Mouse (Mus musculus) liver, embryonic 14.5 days (tissue): ENCODE data around the gene Ptbp3. TPM values are rescaled to one million over a fixed set of nuclear protein-coding genes. Genes with fewer than 3 reads are reported as not detected.

Source experiments
- ATAC-seq: fragments of 200-750 bp; cut with Nextera tagmentation; 2 replicates; pipeline ENCODE4 v1.8.0; 2017; ENCODE audit warnings: moderate number of reproducible peaks, mild to moderate bottlenecking, moderate library complexity; ENCODE audit not compliant: insufficient read depth
- DNase-seq, 3 experiments: peaks; one replicate each; pipeline ENCODE4 v3.0.0-alpha.2; 2012 to 2013; ENCODE audit warnings: low read depth in 3 of 3, low spot score in 3 of 3
- H3K27ac ChIP-seq: fragments of 300-500 bp; sonication (generic); 2 replicates; pipeline ENCODE4 v1.5.1; 2014; ENCODE audit warnings: moderate library complexity, mild to moderate bottlenecking, control low read depth, inconsistent platforms
- H3K27me3 ChIP-seq: fragments of 300-500 bp; sonication (generic); 2 replicates; pipeline ENCODE4 v1.6.1; 2014; ENCODE audit warnings: mild to moderate bottlenecking, low read length, moderate library complexity; ENCODE audit not compliant: control insufficient read depth, insufficient read depth
- H3K36me3 ChIP-seq: fragments of 300-500 bp; sonication (generic); replicated peaks from 2 replicates; pipeline ENCODE4 v1.6.1; 2014; ENCODE audit warnings: low read depth; ENCODE audit not compliant: control insufficient read depth, insufficient read depth
- H3K4me1 ChIP-seq, 2 experiments: fragments of 200-500 bp in 1 of 2; fragments of 300-500 bp in 1 of 2; sonication (generic) in 1 of 2; replicated peaks; 2 replicates each; pipeline ENCODE4 v1.6.1; 2012 to 2014; ENCODE audit warnings: antibody characterized with exemption in 1 of 2, inconsistent platforms in 1 of 2, low read length in 1 of 2; ENCODE audit not compliant: control insufficient read depth in 2 of 2, insufficient read depth in 2 of 2
- H3K4me2 ChIP-seq: fragments of 300-500 bp; sonication (generic); 2 replicates; pipeline ENCODE4 v1.6.1; 2014; ENCODE audit warnings: low read depth, mild to moderate bottlenecking, control low read depth, moderate library complexity
- H3K4me3 ChIP-seq, 2 experiments: fragments of 200-500 bp in 1 of 2; fragments of 300-500 bp in 1 of 2; sonication (generic) in 1 of 2; 2 replicates each; pipeline ENCODE4 v1.5.1; 2012 to 2014; ENCODE audit warnings: low read depth in 2 of 2, low read length in 2 of 2, mild to moderate bottlenecking in 2 of 2, control low read depth in 1 of 2, inconsistent platforms in 1 of 2, moderate library complexity in 1 of 2; ENCODE audit not compliant: insufficient read depth in 1 of 2
- H3K9ac ChIP-seq: fragments of 300-500 bp; sonication (generic); replicated peaks from 2 replicates; pipeline ENCODE4 v1.6.1; 2014; ENCODE audit warnings: mild to moderate bottlenecking, control low read depth, moderate library complexity
- H3K9me3 ChIP-seq: fragments of 300-500 bp; sonication (generic); 2 replicates; pipeline ENCODE4 v1.6.1; 2016; ENCODE audit warnings: low read length, mixed read lengths; ENCODE audit not compliant: control insufficient read depth
- CTCF ChIP-seq: IDR thresholded peaks from 2 replicates; pipeline ENCODE4 v1.5.1; 2016; ENCODE audit warnings: antibody characterized with exemption, low read depth, control low read depth
- EP300 ChIP-seq: IDR thresholded peaks from 2 replicates; pipeline ENCODE4 v1.6.1; 2016; ENCODE audit warnings: antibody characterized with exemption, low read depth
- WGBS: fragments of 180-500 bp; shearing (Covaris S2); extraction: QIAGEN DNeasy Blood & Tissue Kit; methylation state at CpG from one replicate; pipeline ENCODE4 v1.1.7; 2014; ENCODE audit not compliant: insufficient replicate concordance; 5-methylcytosine and 5-hydroxymethylcytosine counted together
- polyA plus RNA-seq, 2 experiments: library from polyadenylated mRNA; depleted of rRNA in 1 of 2; stranded (reverse) in 1 of 2; unstranded in 1 of 2; fragments of >200 nt; fragmentation: Nextera tagmentation in 1 of 2; extraction: Ambion mirVana in 1 of 2; gene quantifications; 2 replicates each; pipeline versions ENCODE4 v1.2.1 to v1.2.3; 2012 to 2014

Ptbp3 gene
- polyA plus RNA-seq, 2 experiments: 26.6 to 64.7 TPM

DNA sequence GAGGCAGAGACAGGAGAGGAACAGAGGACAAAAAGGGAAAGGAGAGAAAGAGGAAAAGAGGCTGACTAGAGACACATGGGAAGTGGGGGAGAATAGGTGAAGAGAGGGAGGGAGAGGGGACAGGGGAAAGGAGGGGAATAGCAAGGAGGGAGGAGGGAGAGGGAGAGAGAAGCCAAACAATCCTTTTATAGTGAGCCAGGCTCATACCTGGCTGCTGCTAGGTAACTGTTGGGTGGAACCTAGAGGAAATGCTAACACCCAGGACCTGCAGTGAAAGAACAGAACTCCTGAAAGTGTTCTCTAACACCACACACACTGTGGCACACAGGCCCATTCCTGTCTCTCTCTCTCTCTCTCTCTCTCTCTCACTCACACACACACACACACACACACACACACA lies 126.4 kb downstream of the Ptbp3 start:
- H3K27me3 ChIP-seq: no peaks in the 10 kb centered on the region
- H3K4me2 ChIP-seq: no peak overlapping the region
- TF ChIP-seq CTCF (no peak), EP300 (no peak)
- H3K4me3 ChIP-seq: no peak overlapping the region
- DNase-seq (no peak), ATAC-seq (no peak)
- H3K4me1 ChIP-seq: no peaks in the 10 kb centered on the region; a peak in 1 of 4 replicates
- H3K9ac ChIP-seq: no peak overlapping the region
- H3K27ac ChIP-seq: no peak overlapping the region
- 0 out of 2 replicates have a peak, but pooled peaks cover 2% of the 10 kb centered on the region for H3K36me3 ChIP-seq
- no peaks in the 10 kb centered on the region for H3K9me3 ChIP-seq

DNA sequence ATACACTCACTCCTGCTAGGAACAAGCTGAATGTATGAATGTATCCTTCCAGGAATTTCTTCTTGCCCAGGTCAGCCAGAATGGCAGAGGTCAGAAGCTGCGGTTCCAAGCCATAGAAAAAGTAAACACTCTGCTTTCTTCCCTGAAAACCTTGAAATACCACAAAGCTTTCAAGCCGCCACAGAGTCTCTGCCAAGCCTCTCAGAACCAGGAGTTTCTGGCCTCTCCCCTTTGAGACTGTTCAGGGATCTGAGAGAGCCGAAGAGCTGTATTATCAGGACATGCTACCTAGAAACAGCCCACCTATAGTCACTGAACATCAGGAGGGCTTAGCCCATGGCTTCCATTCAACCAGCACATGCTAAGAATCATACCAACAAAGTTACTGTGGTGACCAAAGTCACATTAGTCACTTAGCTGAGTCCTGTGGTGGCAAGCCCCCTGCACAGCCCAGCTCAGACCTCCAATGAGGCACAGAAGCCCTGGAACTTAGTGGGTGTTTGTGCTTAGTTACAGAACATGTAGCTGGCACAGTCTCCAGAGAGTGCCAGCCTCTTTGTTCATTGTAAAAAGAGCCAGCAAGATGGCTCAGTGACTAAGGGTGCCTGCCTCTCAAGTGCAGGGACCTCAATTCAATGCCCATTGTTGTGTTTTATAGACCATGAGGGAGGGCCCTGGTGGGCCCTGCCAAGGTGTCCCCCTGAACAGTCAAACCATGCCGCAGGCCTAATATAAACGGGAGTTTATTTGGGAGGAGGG lies 127.0 kb downstream of the Ptbp3 start:
- ATAC-seq (no peak), DNase-seq (no peak)
- no peaks in the 10 kb centered on the region; a peak in 1 of 4 replicates for H3K4me1 ChIP-seq
- H3K36me3 ChIP-seq: 0 out of 2 replicates have a peak, but pooled peaks cover 2% of the 10 kb centered on the region
- H3K27ac ChIP-seq: no peak overlapping the region
- H3K4me3 ChIP-seq: no peak overlapping the region
- H3K9me3 ChIP-seq: no peaks in the 10 kb centered on the region
- no peak overlapping the region for H3K4me2 ChIP-seq
- TF ChIP-seq EP300 (no peak), CTCF (no peak)
- 65% methylated on average over 5 of the region's 5 CpGs for WGBS
- no peaks in the 10 kb centered on the region for H3K27me3 ChIP-seq
- no peak overlapping the region for H3K9ac ChIP-seq

Other genes with a start within 250 kb of the Ptbp3 start
- 15.5 and 18.1 TPM in 2 replicates for gene Susd1, start 110.7 kb downstream of the Ptbp3 start, polyA plus RNA-seq (2012; rRNA removed)
- gene Susd1, start 110.7 kb downstream of the Ptbp3 start, polyA plus RNA-seq (2014; fragmentation: Nextera tagmentation; extraction: Ambion mirVana): 5.8 and 7.0 TPM in 2 replicates
- gene Hsdl2, start 32.2 kb upstream of the Ptbp3 start, polyA plus RNA-seq (2012; rRNA removed): 5.5 and 10.4 TPM in 2 replicates
- gene Hsdl2, start 32.2 kb upstream of the Ptbp3 start, polyA plus RNA-seq (2014; fragmentation: Nextera tagmentation; extraction: Ambion mirVana): 16.3 and 17.6 TPM in 2 replicates
- 2.7 and 2.8 TPM in 2 replicates for gene E130308A19Rik, start 76.8 kb upstream of the Ptbp3 start, polyA plus RNA-seq (2012; rRNA removed)
- gene E130308A19Rik, start 76.8 kb upstream of the Ptbp3 start, polyA plus RNA-seq (2014; fragmentation: Nextera tagmentation; extraction: Ambion mirVana): 5.7 and 6.3 TPM in 2 replicates